Mouse (Mus musculus): ENCODE data around the gene Plpp3. TPM values are rescaled to one million over a fixed set of nuclear protein-coding genes. Genes with fewer than 3 reads are reported as not detected.

Gene Plpp3
- total RNA-seq, 1 experiment from 2014 or later, result 1.1 TPM

DNA sequence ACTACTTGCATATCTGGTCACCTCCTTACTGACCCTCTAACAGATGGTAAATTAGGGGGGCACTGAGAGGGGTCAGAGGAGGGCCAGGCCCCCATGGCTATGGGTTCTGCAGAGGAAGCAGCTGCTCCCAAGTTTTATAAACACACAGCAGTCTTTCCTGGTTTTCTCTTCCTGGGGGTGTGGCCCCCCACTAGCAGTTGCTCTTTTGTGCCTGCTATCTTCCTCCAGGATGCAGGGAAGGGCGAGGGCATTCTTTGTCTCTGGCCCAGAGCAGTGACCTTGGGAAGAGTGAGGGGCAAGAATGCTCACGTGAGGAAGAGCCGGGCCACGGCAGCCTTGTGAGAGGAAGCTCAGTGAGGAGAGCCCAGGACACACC lies 66.8 kb downstream of the Plpp3 start:
- no peak for ATAC-seq (replicated peaks in 1 of 2; ENCODE audit: insufficient read depth in 1 of 2, low FRiP score in 2 of 2, low TSS enrichment in 1 of 2, low read depth in 1 of 2, poor library complexity in 2 of 2, severe bottlenecking in 2 of 2)

DNA sequence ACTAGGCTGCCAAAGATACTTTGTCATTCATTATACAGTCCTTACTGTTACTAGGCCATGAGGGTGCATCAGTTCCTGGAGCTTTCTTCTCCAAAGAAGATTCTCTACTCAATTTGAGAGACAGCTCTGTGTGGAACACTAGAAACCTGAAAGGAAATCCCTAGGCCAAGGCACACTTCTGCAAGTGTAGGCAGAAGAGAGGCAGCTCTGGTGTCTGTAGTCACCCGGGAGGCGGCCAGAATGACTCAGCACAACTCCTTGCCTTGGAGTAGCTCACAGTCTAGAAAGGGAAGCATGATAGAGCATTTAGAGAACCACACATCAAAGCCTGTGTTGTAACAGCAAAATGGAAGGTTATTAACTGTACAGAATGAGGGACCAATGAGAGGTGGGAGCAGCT lies 68.4 kb downstream of the Plpp3 start:
- peak; percentile 96 to 97 for ATAC-seq (replicated peaks in 1 of 2; ENCODE audit: insufficient read depth in 1 of 2, low FRiP score in 2 of 2, low TSS enrichment in 1 of 2, low read depth in 1 of 2, poor library complexity in 2 of 2, severe bottlenecking in 2 of 2)

DNA sequence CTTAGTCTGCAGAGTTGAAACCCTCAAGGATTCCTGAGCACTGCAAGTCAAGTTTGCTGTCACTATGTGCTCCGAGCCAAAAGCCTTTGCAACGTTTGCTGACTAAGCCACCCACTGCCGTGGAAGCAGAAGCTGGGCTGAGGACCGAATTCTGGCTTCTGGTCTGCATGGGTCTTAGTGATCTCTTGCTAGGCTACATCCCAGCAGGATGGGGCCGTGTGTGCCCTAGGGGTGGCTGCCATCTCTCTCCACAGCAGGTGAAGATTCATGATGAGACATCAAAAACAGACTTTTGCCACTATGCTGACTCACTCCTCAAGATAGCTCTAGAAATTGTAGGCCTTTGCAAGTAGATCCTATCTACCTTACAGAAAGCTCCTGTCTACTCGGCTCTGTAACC lies 69.2 kb downstream of the Plpp3 start:
- ATAC-seq (replicated peaks in 1 of 2; ENCODE audit: insufficient read depth in 1 of 2, low FRiP score in 2 of 2, low TSS enrichment in 1 of 2, low read depth in 1 of 2, poor library complexity in 2 of 2, severe bottlenecking in 2 of 2), result no peak

DNA sequence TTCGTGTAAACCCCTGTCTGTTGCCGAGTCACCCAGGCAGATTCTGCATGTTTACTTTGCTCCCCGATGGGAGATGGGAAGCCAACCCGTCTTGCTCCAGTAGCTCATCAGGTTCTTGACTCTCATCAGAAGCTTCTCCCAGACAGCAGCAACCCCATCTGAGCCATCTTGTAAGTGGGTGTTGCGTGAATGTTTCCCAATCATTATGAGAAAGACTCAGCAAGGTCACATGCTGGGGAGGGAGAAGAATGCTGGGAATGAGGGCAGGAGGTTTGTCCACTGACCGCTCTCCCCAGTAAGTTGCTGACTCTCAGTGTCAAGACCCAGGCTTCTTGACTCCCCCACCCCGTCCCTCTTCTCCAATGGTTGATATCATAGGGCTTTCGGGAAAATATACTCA lies 73.0 kb downstream of the Plpp3 start:
- no peak for ATAC-seq (replicated peaks in 1 of 2; ENCODE audit: insufficient read depth in 1 of 2, low FRiP score in 2 of 2, low TSS enrichment in 1 of 2, low read depth in 1 of 2, poor library complexity in 2 of 2, severe bottlenecking in 2 of 2)

DNA sequence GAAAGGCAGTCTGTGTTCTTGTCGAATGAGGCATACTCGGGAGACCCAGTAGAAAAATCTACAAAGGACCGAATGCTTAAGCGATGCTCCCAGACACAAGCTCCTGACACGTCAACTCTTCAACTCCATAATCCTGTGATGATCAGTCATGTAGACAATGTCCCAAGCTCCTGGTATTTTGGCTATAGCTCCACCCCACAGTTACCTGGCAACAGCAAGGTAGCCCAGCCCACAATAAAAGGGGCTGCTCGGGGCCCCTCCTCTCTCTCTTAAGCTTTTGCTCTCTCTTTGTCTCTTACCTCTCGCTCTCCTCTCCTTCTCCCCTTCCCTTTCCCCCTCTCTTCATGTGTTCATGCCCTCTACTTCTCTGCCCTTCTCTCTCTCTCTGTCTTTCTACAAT lies 83.1 kb downstream of the Plpp3 start:
- ATAC-seq (replicated peaks in 1 of 2; ENCODE audit: insufficient read depth in 1 of 2, low FRiP score in 2 of 2, low TSS enrichment in 1 of 2, low read depth in 1 of 2, poor library complexity in 2 of 2, severe bottlenecking in 2 of 2), result no peak

DNA sequence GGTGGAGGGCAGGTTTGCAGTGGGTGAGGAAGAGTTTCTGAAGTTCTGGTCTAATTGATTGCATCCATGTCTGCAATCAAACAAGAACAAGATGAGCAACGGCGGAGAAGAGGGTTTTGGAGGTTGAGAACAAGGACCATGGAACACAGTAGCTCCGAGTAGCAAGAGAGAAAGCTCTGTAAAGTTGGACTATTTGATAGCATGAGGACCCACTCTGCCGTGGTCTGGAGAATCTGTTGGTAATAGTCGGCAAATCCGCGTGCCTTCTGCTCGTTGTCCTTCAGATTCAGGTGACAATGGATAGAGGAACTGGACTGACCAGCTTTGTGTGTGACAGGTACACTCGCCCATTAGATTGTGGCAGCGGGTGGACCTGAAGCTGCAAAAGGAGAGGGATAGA lies 87.8 kb downstream of the Plpp3 start:
- no peak for ATAC-seq (replicated peaks in 1 of 2; ENCODE audit: insufficient read depth in 1 of 2, low FRiP score in 2 of 2, low TSS enrichment in 1 of 2, low read depth in 1 of 2, poor library complexity in 2 of 2, severe bottlenecking in 2 of 2)

DNA sequence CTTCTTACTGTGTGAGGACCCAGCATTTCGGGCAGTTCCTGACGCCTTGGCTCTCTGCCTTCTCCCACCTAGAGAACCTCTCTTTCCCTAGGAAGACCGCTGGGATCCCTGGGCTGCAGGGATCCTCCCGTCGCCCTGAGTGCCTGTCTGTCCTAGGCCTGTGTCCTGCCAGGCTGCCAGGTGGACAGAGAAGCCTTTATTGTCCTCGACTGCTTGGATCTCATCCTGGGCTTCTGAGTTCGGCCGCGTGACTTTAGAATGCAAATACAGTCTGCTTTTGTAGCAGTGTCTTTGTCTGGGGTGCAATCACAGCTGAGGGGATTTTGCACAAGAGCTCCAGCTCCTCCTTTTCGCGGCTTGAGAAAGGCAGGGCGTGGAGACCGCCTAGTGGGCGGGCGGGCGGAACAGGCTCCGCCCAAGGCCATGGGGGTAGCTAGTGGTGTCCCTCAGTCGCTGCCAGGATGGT lies 88.4 kb downstream of the Plpp3 start:
- ATAC-seq (replicated peaks in 1 of 2; ENCODE audit: insufficient read depth in 1 of 2, low FRiP score in 2 of 2, low TSS enrichment in 1 of 2, low read depth in 1 of 2, poor library complexity in 2 of 2, severe bottlenecking in 2 of 2), result peak; percentile 71 to 78

DNA sequence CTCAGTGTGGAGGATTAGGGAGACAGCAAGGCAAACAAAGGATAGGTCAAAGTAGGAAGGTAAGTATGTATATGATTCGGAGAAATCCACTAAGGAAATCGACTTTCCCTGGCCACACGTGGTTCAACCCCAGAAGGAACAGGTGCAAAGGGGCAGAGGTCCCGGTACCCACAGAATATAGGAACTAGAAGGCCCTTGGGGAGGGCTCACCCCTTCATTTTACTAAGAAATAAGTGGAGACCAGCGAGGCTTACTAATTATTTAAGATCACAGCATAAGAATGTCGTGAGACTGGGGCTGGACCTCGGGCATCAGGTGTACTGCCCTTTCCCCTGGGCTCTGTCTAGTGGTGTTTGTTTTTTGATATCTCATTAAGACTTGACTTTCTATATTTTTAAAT lies 89.2 kb downstream of the Plpp3 start:
- no peak for ATAC-seq (replicated peaks in 1 of 2; ENCODE audit: insufficient read depth in 1 of 2, low FRiP score in 2 of 2, low TSS enrichment in 1 of 2, low read depth in 1 of 2, poor library complexity in 2 of 2, severe bottlenecking in 2 of 2)

DNA sequence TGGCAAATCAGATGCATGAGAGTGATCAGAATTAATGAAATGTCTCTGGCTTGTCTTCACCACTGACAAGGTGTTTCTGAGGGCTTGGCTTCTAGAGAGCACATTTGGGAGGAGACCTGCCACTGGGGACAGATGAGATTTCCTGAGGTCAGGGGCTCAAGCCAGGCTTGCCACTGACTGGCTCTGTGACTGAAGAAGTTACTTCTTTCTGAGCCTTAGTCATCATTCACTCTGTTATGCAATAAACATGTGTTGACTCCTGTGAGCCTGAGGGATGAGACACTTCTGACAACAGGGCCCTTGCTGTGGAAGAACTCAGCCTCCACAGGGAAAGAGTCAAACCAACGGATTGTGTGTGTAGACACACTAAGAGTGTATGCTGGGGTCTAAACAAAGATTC lies 91.0 kb downstream of the Plpp3 start:
- no peak for ATAC-seq (replicated peaks in 1 of 2; ENCODE audit: insufficient read depth in 1 of 2, low FRiP score in 2 of 2, low TSS enrichment in 1 of 2, low read depth in 1 of 2, poor library complexity in 2 of 2, severe bottlenecking in 2 of 2)

DNA sequence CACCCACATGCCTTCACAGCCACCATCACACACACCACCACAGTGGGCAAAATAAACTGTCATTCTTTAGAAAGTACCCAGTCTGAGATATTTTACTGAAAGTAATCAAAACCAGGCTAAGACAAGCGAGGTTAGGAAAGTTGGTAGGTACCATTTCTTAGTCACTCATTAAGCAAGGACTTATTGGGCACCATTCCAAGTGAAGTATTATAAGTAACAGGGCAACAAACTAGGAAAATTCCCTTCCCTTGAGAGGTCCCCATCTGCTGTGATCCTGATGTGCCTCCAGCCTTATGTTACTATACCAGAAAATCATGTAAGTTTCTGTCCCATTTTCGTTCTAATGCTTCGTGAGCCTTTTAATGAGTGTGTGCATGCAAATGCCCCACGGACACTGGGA lies 92.1 kb downstream of the Plpp3 start:
- no peak for ATAC-seq (replicated peaks in 1 of 2; ENCODE audit: insufficient read depth in 1 of 2, low FRiP score in 2 of 2, low TSS enrichment in 1 of 2, low read depth in 1 of 2, poor library complexity in 2 of 2, severe bottlenecking in 2 of 2)

DNA sequence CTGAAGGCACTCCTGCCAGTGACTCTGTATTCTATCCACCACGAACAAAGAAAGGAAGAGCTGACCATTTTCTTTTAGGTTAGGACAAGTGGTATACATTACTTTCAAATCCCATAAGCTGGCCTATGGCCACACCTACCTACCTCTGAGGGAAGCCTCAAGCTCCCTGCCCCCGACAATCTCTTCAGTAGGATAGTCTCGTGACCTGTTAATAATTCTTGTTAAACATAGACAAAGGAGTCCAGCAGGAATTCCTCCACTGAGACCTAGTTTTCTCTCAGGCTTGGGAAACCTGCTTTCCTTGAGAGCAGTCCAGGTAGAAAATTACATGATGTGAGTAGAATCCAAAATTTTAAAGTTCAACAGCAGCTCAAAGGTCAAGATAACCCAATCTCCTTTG lies 93.8 kb downstream of the Plpp3 start:
- no peak for ATAC-seq (replicated peaks in 1 of 2; ENCODE audit: insufficient read depth in 1 of 2, low FRiP score in 2 of 2, low TSS enrichment in 1 of 2, low read depth in 1 of 2, poor library complexity in 2 of 2, severe bottlenecking in 2 of 2)

DNA sequence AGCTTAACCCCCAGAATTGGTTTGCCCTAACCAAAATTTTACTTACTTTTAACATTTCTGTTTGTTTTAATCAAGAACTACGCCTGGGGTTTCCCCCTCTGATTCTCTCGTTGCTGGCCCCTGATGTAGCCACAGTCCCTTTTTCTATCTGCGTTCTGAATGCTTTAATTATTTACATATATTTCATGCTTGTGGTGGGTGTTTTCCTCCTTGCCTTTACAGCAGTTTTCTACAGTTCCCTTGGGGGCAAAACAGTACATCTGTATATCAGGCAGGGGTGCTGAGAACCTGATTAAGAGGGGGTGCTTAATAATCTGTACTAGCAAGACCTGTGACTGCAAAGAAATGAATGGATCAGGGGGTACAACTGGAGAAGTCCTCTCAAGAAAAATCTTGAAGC lies 94.9 kb downstream of the Plpp3 start:
- ATAC-seq (replicated peaks in 1 of 2; ENCODE audit: insufficient read depth in 1 of 2, low FRiP score in 2 of 2, low TSS enrichment in 1 of 2, low read depth in 1 of 2, poor library complexity in 2 of 2, severe bottlenecking in 2 of 2), result no peak

DNA sequence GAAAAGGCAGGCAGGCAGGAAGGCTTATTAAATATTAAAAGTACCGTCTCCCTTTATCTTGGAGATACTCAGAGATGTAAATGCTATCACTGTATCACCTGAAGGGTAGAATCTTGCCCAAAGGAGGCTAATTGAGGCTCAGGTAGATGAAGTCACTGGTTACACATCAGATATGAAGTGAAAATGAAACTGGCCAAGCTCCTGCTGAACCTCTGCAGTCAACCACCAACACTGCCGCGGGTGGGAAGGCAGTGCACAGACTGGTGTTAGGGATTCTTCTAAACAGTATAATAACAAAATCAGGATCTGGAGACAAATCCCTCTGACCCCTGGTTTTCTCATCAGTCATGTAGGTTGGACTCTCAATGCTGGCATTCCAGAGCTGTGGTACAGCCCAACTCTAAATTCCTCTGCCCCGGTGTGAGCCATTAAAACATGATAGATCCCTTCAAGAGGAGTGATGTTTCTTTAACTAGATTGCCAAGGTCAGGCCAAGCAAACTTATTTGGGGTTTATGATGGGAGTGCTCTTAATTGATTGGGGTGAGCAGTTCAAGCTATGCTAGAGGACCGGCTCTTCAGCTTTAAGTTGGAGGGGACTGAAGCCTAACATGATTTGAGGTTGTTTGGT lies 95.5 kb downstream of the Plpp3 start:
- peak; percentile 74 to 80; a peak in 3 of 4 replicates for ATAC-seq (replicated peaks in 1 of 2; ENCODE audit: insufficient read depth in 1 of 2, low FRiP score in 2 of 2, low TSS enrichment in 1 of 2, low read depth in 1 of 2, poor library complexity in 2 of 2, severe bottlenecking in 2 of 2)

DNA sequence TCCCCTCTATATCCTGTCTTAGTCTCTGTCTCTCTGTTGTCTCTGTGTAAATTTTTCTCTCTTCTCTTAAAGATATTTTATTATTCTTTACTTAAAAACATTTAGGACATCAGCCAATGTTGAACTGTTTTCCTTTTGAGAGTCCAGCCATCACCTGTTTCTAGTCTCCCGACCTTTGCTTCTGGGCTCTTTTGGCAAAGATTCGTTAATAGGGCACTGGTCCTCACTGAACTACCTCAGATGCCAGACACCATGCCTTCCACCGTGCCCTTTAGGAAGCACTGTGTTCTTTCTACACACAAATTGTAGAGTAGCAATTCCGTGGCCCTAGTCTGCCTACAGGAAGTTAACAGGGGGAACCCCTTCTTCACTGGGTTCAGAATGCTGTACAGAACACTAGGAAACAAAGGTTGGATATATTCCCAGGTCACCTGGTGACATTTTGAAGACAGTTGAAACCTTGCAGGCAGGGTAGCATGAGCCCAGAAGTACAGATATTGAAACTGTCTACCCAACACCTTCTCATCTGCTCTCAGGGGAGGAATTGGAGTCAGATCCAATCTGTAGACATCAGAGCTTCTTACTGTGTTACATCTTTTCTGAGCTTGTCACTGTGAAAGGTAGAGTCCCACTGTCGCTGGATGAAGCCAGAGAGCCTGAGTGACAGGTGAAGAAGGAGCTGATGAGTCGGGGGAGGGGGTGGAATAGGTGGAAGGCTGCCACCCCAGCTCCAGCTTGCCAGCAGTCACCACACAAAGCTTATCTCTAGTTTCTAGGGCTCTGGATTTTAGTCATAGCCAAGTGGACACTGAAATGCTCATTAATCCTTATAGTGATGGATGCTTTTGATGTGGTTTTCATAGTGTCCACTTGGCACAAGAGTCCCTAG lies 96.5 kb downstream of the Plpp3 start:
- no peak for ATAC-seq (replicated peaks in 1 of 2; ENCODE audit: insufficient read depth in 1 of 2, low FRiP score in 2 of 2, low TSS enrichment in 1 of 2, low read depth in 1 of 2, poor library complexity in 2 of 2, severe bottlenecking in 2 of 2)

DNA sequence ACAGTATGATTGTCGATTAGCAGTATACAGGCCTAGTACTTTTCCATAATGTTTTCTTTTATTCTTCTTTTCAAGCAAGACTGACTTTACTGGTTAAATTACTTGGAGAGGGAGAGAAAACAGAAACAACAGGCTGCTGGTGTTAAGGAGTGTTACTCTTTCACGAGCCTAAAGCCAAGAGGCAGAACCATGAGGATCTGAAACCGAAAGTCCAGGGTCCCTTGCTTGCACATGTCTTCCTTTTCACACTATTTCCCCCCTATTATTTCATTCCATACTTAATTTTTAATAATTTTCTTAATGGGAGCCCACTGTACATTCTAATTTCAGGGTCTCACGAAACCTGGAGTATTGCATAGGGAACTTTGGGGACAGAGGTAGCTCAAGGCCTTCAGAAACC lies 97.2 kb downstream of the Plpp3 start:
- no peak for ATAC-seq (replicated peaks in 1 of 2; ENCODE audit: insufficient read depth in 1 of 2, low FRiP score in 2 of 2, low TSS enrichment in 1 of 2, low read depth in 1 of 2, poor library complexity in 2 of 2, severe bottlenecking in 2 of 2)

DNA sequence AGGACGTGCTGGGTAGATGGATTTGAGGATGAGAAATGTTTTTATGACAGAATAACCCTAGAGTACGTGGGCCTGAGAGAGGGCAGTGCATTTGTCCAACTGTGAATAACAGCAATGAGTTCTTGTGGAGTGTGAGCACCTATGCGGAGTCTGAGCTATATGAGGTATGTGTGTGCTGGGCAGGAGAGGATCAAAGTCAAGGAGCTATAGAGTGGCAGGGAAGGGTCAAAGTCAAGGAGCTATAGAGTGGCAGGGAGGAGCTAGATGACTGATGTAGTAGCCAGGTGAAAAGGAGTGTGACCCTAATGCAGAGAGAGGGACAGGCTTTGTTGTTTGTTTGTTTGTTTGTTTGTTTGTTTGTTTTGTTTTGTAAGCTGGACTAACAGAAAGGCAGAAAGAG lies 98.0 kb downstream of the Plpp3 start:
- ATAC-seq (replicated peaks in 1 of 2; ENCODE audit: insufficient read depth in 1 of 2, low FRiP score in 2 of 2, low TSS enrichment in 1 of 2, low read depth in 1 of 2, poor library complexity in 2 of 2, severe bottlenecking in 2 of 2), result no peak

DNA sequence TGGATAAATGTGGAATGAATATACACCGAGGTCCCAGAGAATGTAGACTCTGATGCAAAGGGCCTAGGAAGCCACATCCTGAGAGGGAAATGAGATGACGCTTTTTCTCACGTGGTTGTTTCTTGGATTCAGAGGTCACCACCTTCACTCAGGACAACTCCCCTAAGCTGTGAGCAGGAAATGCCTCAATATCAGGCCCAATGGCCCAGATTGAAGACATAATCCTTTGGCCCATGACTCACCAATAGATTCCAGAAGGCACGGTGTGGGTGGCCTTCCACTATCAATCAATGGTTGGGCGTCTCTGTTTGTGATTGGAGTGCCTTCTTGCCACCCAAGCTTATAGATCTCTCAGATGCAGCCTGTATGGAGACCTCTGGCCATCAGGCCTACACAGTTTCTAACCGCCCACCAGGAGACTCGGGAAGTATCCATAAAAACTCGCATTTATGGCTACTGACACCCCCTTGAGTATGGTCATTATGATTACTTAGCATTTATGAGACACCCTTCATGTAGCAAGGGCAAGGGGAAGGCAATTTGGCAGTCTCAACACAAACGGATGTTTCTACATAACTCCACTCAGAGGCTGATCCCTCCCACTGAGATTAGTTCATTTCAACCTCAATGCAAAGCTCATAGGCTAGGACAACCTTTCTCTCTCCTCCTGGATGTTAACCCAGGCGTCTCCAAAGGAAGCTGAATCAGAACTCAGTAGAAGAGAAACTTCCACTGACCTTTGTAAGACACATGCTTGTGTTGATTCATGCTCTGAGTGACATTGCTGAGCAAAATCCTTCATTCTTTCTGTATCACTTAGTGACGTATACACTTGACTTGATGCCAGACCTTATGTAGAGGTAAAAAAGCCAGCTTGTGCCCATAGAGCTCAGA lies 100.8 kb downstream of the Plpp3 start:
- no peak for ATAC-seq (replicated peaks in 1 of 2; ENCODE audit: insufficient read depth in 1 of 2, low FRiP score in 2 of 2, low TSS enrichment in 1 of 2, low read depth in 1 of 2, poor library complexity in 2 of 2, severe bottlenecking in 2 of 2)

DNA sequence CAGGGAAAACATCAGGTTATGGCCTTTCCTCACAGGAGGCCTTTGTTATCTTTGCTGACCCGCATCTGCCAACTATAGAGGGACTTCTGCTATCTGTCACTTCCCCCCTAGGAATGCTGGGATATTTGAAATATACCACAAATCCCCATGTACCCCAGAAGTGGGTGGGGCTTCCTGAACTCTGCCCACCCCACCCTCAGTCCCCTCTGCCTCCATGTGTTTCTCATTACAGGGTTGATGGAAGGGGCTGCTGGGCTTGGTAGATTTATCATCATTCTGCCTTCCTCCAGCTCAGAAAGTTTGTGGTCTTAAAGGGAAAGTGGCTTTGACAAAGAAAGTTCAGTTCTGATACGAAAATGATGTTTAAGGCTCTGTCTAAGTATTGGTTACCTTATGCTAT lies 103.2 kb downstream of the Plpp3 start:
- no peak for ATAC-seq (replicated peaks in 1 of 2; ENCODE audit: insufficient read depth in 1 of 2, low FRiP score in 2 of 2, low TSS enrichment in 1 of 2, low read depth in 1 of 2, poor library complexity in 2 of 2, severe bottlenecking in 2 of 2)
